Mouse (Mus musculus) Patski (cell line): ENCODE data around the gene Plxnb2. TPM values are rescaled to one million over a fixed set of nuclear protein-coding genes. Genes with fewer than 3 reads are reported as not detected.

Experiments
- ATAC-seq: fragments of 100-300 bp; one replicate; pipeline ENCODE4 v1.8.0; 2021
- CTCF ChIA-PET: fragments of 350-600 bp; sonication (Branson Sonifier 250); formaldehyde crosslinking; loops from one replicate; lab custom pipeline; 2022; ENCODE audit warnings: inconsistent platforms; lab: Charles Lee
- POLR2A ChIA-PET: fragments of 350-600 bp; sonication (Branson Sonifier 250); formaldehyde crosslinking; loops from one replicate; lab custom pipeline; 2022; ENCODE audit warnings: antibody characterized with exemption, inconsistent platforms; lab: Charles Lee
- DNase-seq: peaks from one replicate; pipeline ENCODE4 v3.0.0-alpha.2; 2011; ENCODE audit warnings: low read depth, low spot score
- H3K27me3 ChIP-seq: fragments of 371-371 bp; one replicate; pipeline ENCODE4 v1.5.1; 2021
- CTCF ChIP-seq: fragments of 100-300 bp; IDR thresholded peaks from one replicate; pipeline ENCODE4 v1.5.1; 2021
- in situ Hi-C: fragments of 300-500 bp; cut with MboI; formaldehyde crosslinking; loops from 3 replicates; pipeline ENCODE4 v1.11.1; 2018; ENCODE audit warnings: low pct_unique_long_range_greater_than_20kb, mixed read lengths
- polyA plus RNA-seq: library from polyadenylated mRNA; unstranded; gene quantifications from one replicate; pipeline ENCODE4 v1.2.3, GENCODE M21; 2021

Gene Plxnb2
- 444 TPM for polyA plus RNA-seq

DNA sequence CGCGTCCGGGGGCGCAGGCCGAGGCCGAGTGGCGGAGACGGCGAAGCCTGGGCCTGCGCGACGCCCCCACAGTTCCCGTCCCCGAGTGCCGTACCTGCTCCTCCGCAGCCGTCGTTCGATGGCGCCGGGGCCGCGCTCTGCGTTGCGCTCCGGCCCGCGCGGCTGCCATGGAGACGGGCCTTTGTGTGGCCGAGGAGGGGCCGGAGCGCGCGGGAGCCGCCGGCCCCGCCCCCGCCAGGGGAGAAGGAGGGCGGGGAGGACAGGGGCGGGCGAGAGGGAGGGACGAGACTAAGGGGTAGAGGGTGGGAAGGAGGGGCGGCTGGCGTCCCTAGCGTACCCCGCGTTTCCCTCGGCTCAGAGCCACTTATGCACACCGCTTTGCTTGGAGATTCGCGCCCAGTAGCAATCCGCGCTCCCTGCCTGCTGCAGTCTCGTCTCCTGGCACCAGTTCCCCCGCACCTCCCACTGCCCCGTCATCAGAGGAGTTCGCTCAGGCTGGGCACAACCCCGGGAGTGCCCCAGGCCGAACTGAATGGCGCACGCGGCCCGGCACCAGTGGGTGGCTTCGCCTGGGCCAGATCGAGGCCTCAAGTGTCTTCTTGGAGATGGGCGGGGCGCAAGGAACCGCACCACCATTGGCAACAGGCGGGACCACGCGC, at the start of gene Plxnb2:
TSS of gene Plxnb2 (minus strand) at position 218 of the 659 bp plus-strand sequence.
- POLR2A ChIA-PET = interaction anchor here (1.1 to 2.8 kb wide), 3 partner anchors 12 to 98 kb away, joined by 3 to 14 read pairs (median 14); no protein-coding TSS in a partner anchor
- CTCF ChIA-PET = interaction anchor here (1.9 to 3.8 kb wide), 2 partner anchors 13 to 15 kb away, joined by 7 to 15 read pairs; partner anchors contain the start of gene Dennd6b
- TF ChIP-seq CTCF = no peak
- in situ Hi-C loops = no loop called here
- DNase-seq = no peak
- no peaks in the 10 kb centered on the region for H3K27me3 ChIP-seq
- peak; percentile 61 for ATAC-seq

DNA sequence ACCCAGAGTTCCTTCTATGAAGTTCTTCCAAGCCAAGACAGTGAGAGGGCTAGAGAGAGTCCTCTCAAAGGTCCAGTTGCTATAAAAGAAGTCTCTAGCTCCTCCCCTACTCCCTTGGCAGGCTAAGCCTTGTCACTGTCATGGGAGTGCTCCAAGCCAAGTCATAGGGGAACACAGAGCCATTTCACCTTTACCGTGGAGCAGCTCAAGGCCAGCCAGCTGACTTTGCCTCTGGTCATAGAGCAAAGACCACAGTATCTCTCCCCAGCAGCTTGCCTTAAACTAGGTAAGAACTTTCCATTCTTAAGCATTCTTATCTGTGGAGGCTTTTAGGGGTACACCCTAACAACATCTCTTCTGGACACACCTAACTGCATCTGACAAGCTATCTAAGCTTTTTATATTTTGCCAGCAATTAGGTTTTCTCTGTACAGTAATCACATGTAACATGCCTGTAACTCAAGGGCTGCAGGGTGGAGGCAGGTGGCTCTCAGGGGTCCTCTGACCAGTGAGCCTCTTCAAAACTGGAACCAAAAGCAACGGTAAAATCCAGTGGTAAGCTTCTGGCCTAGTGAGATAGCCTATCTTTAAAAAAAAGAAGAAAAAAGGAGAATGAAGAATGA, 35.1 kb upstream of the Plxnb2 start:
- in situ Hi-C loops = no loop called here
- CTCF ChIA-PET = interaction anchor here (0.5 to 1.9 kb wide), 4 partner anchors 14 to 926 kb away, joined by 3 to 5 read pairs (median 3); partner anchors contain the start of genes Hdac10 and Sco2
- POLR2A ChIA-PET = interaction anchor here (1.1 kb wide), 1 partner anchor 24 kb away, joined by 3 read pairs; no protein-coding TSS in a partner anchor
- no peak for DNase-seq
- no peak for ATAC-seq
- H3K27me3 ChIP-seq = no peaks in the 10 kb centered on the region
- TF ChIP-seq CTCF = no peak

DNA sequence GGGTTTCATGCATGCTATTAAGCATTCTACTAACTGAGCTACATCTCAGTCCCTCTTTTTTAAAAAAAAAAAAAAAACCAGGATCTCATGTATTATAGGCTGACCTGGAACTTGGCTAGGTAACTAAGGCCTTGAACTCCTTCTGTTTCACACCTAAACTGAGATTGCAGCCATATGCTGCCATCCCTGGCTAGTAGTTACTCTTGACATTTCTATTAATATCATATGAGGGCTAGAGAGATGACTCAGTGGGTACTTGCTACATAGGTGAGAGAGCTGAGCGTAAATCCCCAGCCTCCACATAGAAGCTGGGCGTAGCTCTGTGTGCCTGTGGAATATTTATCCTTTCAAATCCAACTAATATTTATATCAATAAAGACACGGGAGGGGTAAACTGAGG, 34.4 kb upstream of the Plxnb2 start:
- DNase-seq = no peak
- ATAC-seq = no peak
- ChIA-PET CTCF (interaction anchor here (0.9 to 1.9 kb wide), 2 partner anchors 15 to 87 kb away, joined by 3 to 5 read pairs; partner anchors contain the start of gene Hdac10), POLR2A (interaction anchor here (0.6 kb wide), 1 partner anchor 385 kb away, joined by 5 read pairs; no protein-coding TSS in a partner anchor)
- TF ChIP-seq CTCF = no peak
- in situ Hi-C loops = no loop called here
- no peaks in the 10 kb centered on the region for H3K27me3 ChIP-seq

DNA sequence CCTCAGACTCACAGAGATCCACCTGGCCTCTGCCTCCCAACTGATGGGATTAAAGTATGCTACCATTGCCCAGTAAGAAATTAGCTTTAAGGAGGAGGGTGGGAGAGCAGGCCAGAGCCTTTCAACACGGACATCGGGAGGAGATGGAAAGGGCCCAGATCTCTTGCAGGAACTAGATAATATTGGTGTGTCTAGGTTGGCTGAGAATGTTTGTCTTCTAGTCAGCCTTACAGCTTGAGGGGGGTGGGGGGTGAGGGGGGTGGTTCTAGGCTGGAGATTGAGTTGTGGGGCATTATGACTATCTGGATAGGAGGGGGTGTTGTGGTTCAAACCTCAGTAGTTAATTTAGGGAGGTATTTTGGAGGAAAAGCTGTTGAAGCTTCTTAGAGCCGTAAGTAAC, 32.9 kb upstream of the Plxnb2 start:
- ChIA-PET POLR2A (interaction anchor here (0.7 kb wide), 1 partner anchor 232 kb away, joined by 6 read pairs; no protein-coding TSS in a partner anchor), CTCF (interaction anchor here (0.9 to 1.9 kb wide), 2 partner anchors 10 to 85 kb away, joined by 3 to 5 read pairs; partner anchors contain the start of gene Hdac10)
- no peak for ATAC-seq
- no peaks in the 10 kb centered on the region for H3K27me3 ChIP-seq
- no peak for TF ChIP-seq CTCF
- in situ Hi-C loops = no loop called here
- DNase-seq = no peak

DNA sequence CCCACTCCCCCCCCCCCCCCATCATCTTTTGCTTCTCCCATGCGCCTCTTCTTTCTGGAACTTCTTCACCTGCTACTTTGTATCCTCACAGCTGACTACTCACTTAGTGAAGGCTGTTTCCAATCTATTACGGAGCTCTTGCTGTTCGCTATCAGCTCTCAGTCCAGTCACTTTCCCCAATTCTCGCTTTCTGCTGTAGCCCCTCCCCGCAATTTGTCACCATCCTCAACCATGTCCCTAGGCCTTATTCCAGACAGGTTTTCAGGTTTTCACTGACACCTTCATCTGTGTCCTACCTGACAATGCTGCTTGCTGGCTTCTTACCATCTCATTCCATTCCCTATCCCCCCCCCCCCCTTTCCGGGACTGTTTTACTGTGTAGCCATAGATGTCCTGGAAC, 31.9 kb upstream of the Plxnb2 start:
- H3K27me3 ChIP-seq = no peaks in the 10 kb centered on the region
- ChIA-PET CTCF (interaction anchor here (3.2 kb wide), 2 partner anchors 17 to 95 kb away, joined by 9 to 12 read pairs; partner anchors contain the start of gene Dennd6b), POLR2A (interaction anchor here (0.6 to 3.3 kb wide), 5 partner anchors 15 to 111 kb away, joined by 3 to 13 read pairs (median 4); partner anchors contain the start of genes Dennd6b, Hdac10 and Tubgcp6)
- no peak for DNase-seq
- TF ChIP-seq CTCF = no peak
- in situ Hi-C loops = no loop called here
- ATAC-seq = no peak

DNA sequence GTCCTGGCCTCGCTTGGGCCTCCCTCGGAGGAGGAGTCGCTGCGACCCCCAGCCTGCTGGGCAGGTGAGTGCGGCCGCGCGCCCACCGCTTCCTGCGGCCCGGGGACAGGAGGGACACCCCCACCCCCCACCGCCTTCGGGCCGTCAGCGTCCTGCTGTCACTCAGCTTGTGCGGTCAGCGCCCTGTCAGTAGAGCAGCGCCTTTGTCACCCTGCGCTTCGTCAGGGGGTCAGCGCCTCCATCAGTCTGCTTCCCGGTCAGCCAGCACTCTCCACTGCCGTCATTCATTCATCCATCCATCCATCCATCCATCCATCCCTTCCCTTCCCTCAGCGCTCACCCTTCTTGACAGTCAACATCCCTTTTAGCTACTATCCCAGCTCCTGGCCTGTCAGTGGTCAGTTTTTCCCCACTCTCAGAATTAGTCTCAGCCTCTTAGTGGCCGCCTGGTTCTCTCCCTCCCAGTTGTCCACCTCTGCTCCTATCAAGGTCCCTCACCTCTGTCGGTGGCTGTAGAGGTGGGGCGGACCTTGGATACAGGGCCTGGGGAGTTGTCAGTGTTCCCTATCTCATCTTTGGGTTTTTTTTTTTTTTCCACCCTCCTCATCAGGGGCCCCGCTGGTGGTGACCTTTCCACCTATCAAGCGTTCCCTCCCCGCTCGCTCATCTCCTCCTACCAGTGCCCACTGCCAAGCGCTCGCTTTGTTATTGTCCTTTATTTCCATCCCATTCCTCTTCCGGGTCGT, 31.3 kb upstream of the Plxnb2 start:
- POLR2A ChIA-PET = interaction anchor here (0.6 to 3.3 kb wide), 4 partner anchors 16 to 111 kb away, joined by 3 to 13 read pairs (median 4); partner anchors contain the start of genes Dennd6b and Hdac10
- peak; percentile 13 for ATAC-seq
- DNase-seq = no peak
- H3K27me3 ChIP-seq = no peaks in the 10 kb centered on the region
- in situ Hi-C loops = no loop called here
- no peak for TF ChIP-seq CTCF
- CTCF ChIA-PET = interaction anchor here (0.8 to 3.2 kb wide), 5 partner anchors 16 to 106 kb away, joined by 3 to 12 read pairs (median 4); partner anchors contain the start of gene Dennd6b

DNA sequence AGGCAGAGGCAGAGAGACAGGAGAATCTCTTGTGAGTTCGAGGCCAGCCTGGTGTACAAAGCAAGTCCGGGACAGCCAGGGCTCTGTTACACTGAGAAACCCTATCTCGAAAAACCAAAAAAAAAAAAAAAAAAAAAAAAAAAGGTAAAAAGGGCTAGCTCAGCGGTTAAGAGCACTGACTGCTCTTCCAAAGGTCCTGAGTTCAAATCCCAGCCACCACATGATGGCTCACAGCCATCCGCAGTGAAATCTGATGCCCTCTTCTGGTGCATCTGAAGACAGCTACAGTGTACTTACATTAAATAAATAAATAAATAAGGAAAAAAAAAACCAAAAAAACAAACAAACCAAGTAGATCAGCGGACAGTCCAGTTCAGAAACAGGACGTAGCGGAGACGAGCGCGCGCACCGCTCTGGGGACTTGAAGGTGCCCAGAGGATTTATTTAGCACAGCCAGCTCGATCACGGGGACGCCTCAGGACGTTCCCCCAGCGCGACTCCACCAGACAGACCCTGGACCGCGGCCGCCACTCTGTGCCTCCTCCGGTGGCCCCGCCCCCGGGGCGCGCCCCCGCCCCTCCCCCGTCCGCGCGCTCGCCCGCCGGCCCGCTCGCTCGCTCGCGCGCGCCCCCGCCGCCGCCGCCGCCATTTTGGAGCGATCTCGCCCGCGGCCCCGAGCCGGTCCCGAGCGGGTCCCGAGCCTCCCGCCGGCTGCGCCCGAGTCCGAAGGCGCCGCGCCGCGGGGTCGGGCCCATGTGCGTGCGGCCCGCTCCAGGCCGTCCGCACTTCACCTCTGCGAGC, 30.5 kb upstream of the Plxnb2 start, which contains the start of gene Ppp6r2:
TSS of gene Ppp6r2 (plus strand) at position 639 of the 801 bp plus-strand sequence.
- peak; percentile 61 for TF ChIP-seq CTCF
- in situ Hi-C loops = no loop called here
- peak; percentile 17 for DNase-seq
- ChIA-PET CTCF (interaction anchor here (0.8 to 3.2 kb wide), 11 partner anchors 15 to 106 kb away, joined by 3 to 12 read pairs (median 4); partner anchors contain the start of genes Dennd6b, Hdac10 and Tubgcp6), POLR2A (interaction anchor here (0.7 to 3.3 kb wide), 7 partner anchors 15 to 162 kb away, joined by 3 to 13 read pairs (median 4); partner anchors contain the start of genes Dennd6b, Hdac10, Mapk11 and Sco2)
- ATAC-seq = peak; percentile 55
- H3K27me3 ChIP-seq = no peaks in the 10 kb centered on the region

DNA sequence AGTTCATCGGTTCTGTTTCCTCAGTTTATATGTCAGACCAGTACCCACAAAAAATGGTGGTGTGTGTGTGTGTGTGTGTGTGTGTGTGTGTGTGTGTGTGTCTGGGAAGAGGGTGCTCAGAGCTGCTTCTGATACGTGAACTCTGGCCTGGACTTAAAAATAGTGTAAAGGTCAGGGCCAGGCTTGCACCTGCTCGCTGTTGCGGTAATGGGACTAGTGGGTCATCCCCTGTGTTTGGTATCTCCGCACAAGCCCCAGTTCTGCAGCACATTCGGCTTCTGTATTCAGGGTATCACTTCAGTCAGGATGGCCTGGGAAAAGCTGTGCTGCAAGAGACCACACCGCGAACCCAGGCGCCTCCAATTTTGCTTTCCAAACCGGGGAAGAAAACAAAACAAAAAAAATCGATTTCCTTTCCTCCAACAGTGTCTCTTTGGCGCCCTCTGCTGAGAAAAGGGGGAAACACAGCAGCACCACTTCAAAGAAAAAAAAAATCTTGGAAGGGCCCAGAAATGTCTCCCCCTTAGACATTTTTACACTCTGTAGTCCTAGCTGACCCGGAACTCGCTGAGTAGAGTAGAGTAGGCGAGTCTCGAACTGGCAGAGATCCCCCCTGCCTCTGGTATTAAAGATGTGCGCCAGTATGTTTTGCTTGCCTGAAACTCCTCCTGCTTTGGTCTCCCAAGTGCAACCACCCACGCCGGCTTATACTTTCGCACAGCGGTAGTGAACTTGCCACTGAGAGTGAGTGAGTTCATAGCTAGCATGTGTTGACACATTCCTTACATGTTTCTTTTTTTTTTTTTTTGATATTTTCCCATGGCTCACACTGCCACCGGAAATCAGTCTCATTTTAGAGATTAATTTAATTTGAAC, 29.5 kb upstream of the Plxnb2 start:
- CTCF ChIA-PET = interaction anchor here (0.8 to 3.2 kb wide), 17 partner anchors 11 to 114 kb away, joined by 3 to 12 read pairs (median 4); partner anchors contain the start of genes Dennd6b, Hdac10 and Tubgcp6
- POLR2A ChIA-PET = interaction anchor here (0.6 to 3.3 kb wide), 10 partner anchors 14 to 260 kb away, joined by 3 to 13 read pairs (median 3); partner anchors contain the start of genes Dennd6b, Hdac10, Mapk11 and Sco2
- in situ Hi-C loops = loop anchor here (10.0 kb wide), 1 partner anchor 255 kb away; the partner anchor contains the start of gene Ttll8
- ATAC-seq (peak; percentile 22), DNase-seq (peak; percentile 64)
- TF ChIP-seq CTCF = peak; percentile 88
- no peaks in the 10 kb centered on the region for H3K27me3 ChIP-seq
